Mouse (Mus musculus) spleen, adult 12 weeks (tissue): ENCODE data around the gene Pla2g16.

Experiments used
- DNase-seq: peaks from one replicate; pipeline ENCODE4 v3.0.0; 2022; ENCODE audit warnings: low spot score

The Pla2g16 gene

GRCm38 (mm10) chr19:7613151-7613550 is 55.9 kb downstream of the Pla2g16 start:
- no peak for DNase-seq

GRCm38 (mm10) chr19:7616231-7616930 is 59.1 kb downstream of the Pla2g16 start:
- DNase-seq, result no peak

GRCm38 (mm10) chr19:7617085-7617484 is 59.8 kb downstream of the Pla2g16 start:
- no peak for DNase-seq

GRCm38 (mm10) chr19:7617696-7618095 is 60.4 kb downstream of the Pla2g16 start:
- peak; percentile 21 for DNase-seq

GRCm38 (mm10) chr19:7633021-7633420 is 75.8 kb downstream of the Pla2g16 start:
- DNase-seq, result no peak

- no peak for DNase-seq
These were observed 76.5 kb downstream of the Pla2g16 start for GRCm38 (mm10) chr19:7633786-7634185.
